Mouse (Mus musculus) mesoderm, embryonic 11.5 days (tissue): Measurements from ENCODE around the gene Thada.
"Not testable (repeated sequence)": the region's sequence is repeated elsewhere in the genome, so short reads cannot be mapped to it uniquely, and the experiment has no call there.

Experiments
- DNase-seq: peaks from one replicate; pipeline ENCODE4 v3.0.0-alpha.2; 2012; ENCODE audit warnings: low read depth, low spot score

Gene Thada

DNA sequence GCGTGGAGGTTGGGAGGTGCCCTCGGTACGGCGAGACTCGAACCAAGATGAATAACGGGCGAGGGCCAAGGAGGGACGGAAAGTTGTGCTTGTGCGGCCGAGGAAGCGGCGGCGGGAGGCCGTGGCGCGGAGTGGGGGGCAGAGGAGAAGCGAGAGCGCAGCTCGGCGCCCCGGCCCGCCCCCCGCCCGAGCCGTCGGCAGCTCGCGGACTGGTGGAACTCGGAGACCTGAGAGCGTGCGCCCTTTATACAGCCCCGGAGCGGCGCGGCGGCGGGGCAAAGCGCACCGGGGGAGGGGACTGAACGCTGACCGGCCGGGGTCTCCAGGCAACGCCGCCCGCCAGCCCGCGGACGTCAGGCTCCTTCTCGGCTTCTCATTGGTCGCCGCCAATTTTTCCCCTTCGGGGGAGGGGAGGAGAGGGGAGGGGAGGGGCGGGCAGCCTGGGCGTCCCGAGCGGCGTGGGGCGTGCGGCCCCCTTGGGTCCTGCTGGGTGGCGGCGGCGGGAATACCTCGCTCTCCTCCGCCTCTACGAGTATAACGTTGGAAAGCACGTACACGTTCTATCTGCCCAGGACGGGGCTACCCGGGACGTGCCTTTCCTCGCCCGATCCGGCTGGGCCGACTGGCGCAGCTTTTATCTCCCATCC is 278.2 kb downstream of the Thada start, which contains the start of gene Zfp36l2:
TSS of gene Zfp36l2 (minus strand) at position 221 of the 647 bp plus-strand sequence.
- DNase-seq, result peak; percentile 95

DNA sequence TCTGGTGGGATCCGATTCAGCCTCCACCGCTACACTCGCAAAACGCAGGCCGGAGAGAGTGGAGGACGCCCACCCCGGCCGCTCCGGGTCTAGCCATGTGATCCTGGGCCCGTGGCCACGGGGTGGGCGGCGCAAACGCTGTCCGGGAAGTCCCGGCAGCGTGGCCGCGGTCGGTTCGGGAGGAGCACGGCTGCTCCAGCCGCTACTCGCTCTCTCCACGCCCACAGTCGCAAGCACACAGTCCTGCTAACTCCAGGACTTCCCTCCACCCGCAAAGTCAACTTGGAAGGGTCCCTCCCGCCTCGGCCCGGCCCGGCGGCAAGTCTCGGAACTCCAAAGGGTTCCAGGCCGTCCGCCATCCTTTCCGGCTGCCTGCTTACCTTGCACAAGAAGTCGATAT is 278.7 kb downstream of the Thada start:
- DNase-seq, result not testable (repeated sequence)

DNA sequence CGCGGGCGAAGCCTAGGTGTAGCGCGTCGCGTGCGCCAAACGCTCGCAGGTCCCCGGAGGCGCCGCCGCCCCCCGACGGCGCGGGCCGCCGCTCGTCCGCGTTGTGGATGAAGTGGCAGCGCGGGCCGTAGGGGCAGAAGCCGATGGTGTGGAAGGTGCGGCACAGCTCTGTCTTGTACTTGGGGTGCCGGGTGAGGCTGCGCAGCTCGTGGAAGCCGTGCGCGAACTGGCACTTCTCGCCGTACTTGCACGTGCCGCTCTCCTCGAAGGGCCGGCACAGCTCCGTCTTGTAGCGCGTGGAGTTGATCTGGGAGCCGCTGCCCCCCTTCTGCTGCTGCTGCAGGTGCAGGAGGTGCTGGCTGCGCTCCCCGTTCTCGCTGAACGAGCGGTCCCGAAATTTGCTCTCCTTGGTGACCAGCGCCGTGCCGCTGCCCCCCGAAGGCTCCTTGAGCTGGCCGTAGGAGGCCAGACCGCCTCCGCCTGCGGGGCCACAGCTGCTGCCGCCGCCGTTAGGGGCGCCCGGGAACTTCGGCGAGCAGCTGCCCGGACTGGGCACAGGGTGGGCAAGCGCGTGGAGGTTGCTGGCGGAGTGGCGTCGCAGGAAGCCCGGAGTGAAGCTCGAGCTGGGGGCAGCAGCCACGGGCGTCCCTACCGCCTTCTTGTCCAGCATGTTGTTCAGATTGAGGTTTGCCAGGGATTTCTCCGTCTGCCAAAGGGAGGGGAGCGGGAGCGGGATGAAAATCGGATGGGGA is 279.4 kb downstream of the Thada start:
- no peak for DNase-seq

DNA sequence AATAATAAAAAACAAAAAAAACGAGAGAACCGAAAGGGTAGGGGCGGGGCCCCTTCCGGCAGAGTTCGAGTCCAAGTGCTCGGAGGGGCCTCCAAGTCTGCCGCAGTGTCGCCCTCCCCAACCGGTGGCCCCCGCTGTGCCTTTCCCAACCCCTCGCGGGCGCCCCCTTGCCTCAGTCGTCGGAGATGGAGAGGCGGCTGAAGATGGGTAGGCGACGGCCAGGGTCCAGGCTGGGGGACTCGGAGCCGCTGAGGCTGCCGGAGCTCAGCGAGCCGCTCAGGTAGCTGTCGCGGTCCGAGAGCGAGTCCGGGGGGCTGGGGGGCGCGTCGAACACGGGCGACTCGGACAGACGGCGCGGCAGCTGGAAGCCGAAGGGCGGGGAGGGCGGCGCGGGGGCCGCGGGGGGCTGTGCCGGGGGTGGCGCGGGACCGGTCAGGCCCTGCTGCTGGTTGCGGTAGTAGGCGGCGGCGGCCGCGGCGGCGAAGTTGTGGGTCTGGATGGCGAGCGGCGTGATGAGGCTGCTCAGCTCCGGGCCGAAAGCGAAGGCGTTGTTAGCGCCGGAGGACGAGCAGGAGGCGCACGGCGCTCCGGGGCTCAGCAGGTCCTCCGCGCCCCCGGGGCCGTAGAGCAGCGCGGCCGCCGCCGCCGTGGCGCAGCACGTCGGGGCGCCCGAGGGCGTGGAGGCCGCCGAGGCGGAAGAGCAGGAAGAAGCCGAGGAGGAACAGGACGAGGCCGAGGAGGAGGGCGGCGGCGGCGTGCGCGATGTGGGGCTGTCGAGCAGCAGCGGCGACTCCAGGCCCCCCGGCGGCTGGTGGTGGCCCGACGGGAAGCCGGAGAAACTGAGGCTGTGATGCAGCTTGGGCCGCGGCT is 280.2 kb downstream of the Thada start:
- DNase-seq, result no peak

DNA sequence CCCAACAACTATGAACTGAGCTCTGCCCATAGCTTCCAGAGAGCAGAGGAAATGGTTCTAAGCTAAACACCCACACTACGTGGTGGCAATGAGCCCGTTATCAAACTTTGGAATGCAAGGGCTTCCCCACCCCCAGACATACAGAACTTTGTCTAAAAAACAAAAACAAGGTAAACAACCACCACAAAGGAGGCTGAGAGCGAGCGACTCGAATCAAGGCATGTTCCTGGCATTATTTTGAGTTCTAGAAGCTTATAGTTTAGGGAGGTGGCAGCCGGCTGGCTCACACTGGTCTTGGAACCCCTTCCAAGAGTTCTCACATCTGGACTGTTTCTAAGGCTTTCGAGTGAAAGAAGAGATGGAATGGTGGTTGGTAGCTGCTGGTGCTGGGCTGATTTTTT is 281.0 kb downstream of the Thada start:
- no peak for DNase-seq

DNA sequence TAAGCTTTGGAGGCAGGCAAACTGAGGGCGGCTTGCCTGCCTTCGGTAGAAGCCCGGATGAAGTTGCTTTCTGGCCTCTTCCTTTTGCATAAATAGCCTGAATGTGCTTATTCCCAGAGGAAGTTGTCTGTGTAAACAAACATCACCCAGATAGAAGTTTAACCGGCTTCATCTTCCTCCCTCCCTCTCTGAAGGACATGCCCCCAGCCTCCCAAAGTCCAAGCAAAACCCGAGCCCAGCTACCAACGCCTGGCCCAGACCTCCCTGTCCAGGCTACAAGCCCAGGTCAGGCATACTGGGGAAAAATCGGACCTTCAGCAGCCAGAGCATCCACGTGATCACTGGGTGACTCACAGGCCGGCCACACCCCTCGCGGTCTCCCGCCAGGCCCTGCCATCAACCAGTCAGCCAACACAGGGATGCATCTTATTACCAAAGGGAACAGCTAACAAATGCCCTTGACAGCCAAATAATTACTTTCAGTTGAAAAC is 282.7 kb downstream of the Thada start:
- peak; percentile 82 for DNase-seq

DNA sequence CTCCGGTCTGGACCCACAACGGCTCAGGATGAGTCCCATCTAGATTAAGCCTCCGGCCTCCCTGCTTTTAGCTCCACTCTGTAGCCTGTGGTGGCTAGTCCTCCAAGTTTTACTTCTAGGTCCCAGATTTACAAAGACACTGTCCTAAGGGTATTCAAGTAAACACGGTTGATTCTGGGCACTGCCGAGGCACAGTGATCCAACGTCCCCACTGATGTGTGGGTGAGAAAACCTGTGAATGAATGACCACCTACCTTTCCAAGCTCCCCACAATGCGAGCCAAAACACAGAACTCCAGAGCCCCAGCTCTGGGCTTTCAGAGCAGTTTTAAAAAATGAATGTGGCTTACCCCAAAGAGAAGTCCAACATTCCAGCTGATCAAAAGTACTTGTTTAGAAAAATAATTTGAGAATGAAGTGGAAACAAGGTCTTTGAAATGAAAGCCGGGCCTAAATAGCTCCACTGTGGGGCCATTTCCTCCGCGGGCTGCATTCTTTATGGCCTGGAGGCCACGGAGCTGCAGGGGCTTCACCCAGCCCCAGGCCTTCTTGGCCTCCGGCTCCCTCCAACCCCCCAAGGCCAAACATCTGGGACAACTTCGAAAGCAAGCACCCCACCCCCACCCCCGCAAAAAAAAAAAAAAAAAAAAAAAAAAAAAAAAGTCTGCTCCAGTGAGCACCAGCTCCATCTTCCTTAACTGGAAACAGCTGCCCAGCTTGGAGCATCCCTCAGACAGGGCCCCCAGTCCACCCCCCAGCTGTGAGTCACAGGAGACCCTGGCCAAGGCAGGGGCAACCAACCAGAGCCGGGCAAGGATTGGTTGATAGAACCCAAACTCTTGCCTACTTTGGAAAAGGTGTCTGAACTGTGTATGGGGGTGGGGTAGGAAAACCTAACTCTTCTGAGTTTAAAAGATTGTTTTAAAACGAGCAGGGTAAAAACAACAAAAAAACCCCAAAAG is 283.4 kb downstream of the Thada start:
- DNase-seq, result peak; percentile 72

DNA sequence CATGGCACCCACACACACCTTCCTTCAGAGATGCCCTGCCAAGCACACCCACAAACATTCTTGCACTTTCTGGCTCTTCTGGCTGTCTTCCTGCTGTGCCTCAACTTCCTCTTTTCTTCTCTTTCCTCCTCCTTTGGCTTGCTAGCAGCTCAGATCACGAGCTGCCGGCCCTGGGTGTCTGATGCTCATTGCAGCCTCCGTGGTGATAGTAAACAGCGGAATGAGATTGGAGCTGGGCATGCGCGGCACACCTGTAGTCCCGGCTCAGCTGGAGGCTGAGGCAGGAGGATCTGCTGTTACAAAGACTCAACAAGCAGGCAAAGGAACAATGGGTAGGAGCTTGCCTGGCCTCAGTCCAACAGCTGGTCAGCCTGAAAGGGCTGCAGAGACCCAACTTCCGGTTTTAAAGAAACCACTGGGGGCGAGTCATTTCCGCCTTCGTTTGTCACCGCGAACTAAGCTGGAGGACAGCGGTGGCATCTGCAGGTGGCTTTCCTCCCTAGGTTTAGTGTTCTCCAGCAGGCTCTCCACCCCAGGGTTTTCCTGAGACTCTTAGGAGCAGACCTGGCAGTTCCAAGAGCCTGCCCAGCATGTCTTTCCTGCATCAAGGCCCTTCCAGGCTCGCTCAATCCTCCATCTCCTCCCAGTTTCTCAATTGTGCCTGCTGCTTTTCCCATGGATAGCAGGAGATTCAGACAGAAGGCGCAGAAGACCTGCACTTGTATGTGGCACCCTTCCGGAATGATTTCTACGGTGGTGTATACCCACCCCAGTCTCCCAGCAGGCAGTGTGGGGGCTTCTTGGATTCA is 284.3 kb downstream of the Thada start:
- DNase-seq, result no peak

DNA sequence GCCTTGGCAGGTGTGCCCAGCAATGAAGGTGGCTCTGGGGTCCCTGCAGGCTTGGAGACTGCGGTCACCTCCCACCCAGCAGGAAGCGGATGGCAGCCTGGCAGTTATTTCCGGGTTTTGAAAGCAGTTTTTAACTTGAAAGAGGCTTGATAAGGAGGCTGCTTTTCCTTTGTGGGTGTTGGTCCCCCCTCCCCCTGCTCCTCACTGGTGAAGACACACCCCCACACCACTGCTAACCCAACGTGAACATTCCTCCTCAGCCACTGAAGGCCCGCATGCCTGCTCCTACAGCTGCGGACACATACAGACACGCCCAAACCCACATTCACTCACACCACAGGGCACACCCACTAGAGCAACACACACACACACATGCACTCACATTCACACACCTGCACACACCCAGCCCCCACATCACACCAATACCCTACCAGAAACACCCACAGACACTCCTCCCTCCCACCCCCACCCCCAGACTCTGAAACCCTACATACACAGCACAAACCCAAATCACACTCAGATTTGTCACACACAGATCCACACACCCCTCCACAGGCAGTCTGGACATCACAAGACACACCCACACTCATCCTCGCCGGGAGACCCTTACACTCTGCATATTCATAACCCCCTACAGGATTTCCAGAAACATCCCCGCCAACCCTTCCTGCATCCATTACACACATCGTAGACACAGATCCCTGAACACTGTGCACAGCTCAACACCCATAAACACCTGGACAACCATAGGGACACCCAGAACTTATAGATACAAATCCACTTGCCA is 285.1 kb downstream of the Thada start:
- no peak for DNase-seq

DNA sequence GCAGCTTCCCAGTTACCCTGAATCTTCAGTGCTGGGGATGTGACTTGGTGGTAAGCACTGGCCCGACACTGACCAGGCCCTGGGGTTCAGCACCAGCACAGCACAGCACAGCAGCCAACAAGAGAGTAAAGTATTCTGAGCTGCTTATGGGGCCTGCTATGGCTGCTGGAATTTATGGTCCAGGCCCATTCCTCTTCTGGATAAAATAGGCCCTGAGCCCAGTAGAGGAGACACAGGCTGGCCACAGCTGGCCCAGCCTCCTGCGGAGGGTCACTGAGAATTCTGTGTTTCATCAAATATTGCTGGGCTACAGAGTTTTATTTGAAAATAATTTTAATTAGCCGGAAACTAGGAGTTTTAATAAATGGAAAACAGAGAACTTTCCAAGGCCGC is 286.0 kb downstream of the Thada start:
- no peak for DNase-seq

DNA sequence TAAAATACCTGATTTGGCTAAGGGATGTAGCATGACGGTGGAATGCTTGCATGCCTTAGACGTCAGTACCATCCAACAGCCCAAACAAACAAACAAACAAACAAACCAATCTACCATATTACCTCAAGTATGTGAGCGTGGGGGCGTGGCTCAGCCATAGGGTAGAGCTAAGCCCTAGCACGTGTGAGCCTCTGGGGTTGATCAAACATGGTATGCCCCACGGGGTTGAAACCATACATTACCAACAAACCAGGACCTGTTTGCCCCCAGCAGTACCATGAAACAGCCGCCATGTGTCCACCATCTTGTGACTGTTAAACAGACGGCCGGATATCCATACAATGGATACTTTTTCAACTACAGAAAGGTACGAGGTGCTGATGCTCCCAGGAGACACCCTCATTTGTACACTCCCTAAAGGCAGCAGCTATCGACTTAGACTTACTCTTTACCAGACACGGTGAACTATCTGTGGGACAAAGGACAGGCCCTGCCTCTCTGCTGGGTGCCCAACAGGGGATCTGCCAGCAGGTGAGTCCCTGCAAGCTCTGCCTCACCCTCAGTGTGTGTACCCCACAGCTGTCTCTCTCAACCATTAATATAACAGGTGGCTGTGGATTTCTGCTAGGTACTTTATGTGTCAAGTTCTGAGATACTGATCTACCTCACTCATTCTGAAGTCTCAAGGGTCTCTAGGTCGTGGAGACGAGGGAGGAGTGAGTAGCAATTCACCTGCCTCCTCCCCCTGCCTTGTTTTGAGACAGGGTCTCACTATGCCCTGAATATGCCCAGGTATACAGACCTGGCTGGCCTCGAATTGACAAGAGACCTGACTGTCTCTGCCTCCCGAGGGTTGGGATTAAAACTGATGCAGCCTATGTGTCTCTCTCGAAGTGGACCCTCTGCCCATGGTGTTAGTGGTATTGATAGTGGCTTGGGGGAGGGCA is 286.7 kb downstream of the Thada start:
- DNase-seq, result no peak

DNA sequence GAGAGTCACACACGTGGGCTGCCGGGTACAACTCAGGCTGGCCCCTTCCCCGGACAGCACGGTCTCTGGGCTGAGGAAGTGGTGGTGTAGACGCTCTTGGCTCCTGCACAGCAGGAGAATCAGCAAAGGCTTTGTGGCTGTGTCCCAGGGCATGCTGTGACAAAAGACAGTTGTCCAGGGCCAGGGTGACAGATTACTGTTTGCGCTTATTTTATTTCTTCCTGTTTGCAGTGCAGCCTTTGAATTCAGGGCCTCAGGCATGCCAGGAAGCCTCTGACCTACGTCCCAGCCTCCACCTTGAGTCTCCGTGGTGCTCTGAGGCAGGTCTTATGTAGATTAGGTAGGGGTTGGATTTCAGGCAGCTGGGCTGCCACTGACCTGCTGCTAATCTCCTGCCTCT is 288.5 kb downstream of the Thada start:
- DNase-seq, result no peak

DNA sequence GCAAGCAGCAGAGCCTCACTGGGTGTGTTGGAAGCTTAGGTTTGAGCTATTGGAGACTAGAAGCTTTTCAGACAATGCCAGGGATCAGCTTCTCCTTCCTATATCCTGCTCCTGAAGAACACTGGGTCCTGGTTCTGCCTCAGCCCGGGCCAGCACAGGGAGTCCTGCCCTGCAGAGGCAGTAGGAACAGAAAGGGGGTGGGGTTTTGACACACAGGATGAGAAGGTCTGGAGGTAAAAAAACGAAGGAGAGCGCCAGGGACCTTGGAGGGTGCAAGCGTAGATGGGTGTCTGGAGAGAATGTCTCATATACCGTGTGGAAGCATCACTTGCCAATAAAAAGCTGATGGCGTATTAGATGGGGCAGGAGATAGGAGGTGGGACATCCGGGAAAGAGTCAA is 289.6 kb downstream of the Thada start:
- DNase-seq, result no peak

DNA sequence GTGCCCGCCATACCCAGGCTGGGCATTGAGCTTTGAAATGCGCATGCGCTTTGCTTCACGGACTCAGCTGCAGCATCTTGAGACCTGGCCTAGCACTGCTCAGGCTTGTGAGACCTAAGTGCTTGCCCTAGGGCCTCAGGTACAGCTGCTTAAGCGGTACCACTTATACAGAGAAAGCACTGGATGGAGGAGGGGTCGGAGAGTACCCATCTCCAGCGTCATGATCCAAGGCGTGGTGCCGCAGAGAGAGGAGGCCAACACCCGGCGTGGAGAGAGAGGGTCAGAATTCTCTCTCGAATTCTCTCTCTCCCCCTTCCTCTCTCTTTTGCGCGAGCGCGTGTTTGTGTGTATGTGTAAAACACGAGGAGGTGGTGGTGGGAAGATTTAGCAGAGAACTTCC is 290.8 kb downstream of the Thada start:
- no peak for DNase-seq

DNA sequence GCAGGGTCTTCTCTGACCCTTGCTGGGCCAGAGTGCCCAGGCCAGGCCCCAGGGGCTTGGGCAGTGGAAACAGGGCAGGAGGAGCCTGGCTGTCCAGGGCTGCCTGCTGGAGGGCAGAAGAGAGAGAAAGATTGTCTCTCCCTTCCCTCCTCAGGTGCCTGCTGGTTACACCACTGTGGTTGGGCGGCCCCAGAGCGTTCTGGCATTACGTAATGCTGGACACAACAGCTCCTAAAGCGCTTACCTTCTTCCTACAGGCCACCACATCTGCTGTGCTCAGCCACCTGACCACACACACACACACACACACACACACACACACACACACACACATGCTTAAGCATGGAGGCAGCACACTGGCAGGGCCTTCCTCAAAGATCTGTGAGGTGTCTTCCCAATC is 298.6 kb downstream of the Thada start:
- DNase-seq, result no peak

DNA sequence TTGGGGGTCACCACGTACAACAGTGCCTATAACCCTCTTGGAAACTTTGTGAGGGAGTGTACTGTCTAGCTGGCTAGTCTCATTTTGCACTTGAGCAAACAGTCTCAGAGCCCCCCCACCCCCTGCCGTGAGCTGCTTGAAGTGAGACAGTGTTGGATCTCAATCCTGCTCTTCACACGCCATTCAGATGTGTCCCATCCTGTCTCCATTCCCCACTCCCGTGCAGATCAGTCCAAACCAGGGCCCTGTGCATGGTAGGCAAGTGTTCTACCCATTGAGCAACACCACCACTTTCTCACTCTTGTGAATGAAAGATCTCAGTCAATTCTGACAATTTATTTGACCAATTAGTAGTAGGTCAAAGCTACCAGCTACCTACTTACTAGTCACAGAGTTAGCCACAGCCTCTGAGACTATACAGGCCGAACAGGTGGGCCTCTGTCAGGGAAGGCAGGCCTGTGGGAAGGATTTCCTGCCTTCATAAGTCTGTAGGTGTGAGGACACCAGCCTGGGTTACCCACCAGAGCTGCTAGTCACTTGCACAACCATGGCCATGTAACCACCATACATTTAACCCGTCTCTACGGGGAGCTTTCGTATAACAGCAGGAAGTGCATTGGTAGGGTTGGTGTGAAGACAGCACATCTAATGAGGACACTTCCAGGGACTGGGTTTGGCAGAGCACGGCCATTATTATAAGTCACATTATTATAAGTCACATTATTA is 299.7 kb downstream of the Thada start:
- no peak for DNase-seq

DNA sequence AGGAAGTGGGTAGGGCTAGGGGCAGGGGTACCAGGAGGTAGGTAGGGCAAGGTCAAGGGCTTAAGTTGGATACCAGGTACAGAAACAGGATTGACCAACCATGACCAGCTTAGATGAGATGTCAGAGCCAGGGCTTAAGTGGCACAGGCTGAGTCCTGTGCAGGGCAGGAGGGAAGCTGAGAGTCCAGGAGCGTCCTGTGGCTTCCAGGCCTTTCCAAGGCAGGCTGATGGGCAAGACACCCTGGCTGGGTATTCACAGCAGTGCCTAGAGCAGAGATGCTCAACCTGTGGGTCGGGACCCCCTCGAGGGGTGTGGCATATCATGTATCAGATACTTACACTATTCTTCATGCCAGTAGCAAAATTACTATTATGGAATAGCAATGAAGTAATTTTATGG is 300.3 kb downstream of the Thada start:
- no peak for DNase-seq

DNA sequence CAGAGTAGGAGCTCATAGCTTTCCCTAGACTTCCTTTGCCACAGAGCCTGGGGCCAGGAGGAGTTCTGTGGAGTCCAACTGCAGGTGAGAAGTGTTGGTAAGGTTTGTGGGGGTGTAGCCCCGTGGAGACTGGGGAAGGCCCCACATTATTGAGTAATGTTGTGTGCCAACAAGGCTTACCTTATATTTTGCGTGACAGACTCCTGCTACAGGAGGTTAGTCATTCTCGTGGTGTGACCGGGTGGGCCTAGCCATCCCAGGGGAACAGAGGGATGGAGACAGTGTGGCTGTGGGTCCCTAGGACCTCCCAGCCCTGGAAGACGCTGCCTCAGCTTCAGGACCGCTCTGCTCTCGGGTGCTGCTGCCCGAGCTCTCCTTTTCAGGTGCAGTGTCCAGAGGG is 301.9 kb downstream of the Thada start:
- DNase-seq, result no peak
